Mouse (Mus musculus) megakaryocyte, adult 5-6 weeks (primary cell): ENCODE results near the gene Lyg1. TPM values are rescaled to one million over a fixed set of nuclear protein-coding genes. Genes with fewer than 3 reads are reported as not detected.
"Not testable (repeated sequence)": the region's sequence is repeated elsewhere in the genome, so short reads cannot be mapped to it uniquely, and the experiment has no call there.

Experiments
- ATAC-seq: 2 replicates; pipeline ENCODE4 v1.8.0; 2016; ENCODE audit warnings: mild to moderate bottlenecking, inconsistent platforms; ENCODE audit not compliant: poor library complexity, severe bottlenecking
- total RNA-seq, 2 experiments: library from RNA; stranded (forward) in 1 of 2; stranded (reverse) in 1 of 2; fragments of 153-499, 151-499 nt in 1 of 2; fragments of 221-1000, 200-1000 nt in 1 of 2; gene quantifications; 2 replicates each; pipeline versions ENCODE4 v1.2.3 to v1.2.4; 2015 to 2017

Gene Lyg1
- total RNA-seq (2015) (not detected in 2 replicates), total RNA-seq (2017) (not detected in 2 replicates)

DNA sequence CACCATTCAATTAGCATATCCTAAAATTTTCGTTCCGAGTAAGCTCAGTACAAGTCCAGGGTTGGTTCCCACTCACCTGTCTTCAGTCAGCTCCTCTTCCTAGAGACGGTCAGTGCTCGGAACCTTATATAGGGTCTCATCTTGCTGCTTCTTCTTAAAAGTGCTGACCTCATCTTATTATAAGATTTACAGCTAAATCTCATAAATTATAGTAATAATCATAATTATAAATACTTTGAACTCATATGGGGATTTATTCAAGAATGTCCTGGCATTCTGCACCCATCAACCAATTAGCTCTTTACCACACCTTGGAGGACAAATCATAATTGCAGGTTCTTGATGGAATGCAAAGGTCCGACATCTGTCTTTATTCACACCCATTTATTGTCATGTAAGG is at the start of gene Lyg1:
Gene Lyg1 (minus strand): TSS at position 101 of the 400 bp plus-strand sequence.
- ATAC-seq = no peak

DNA sequence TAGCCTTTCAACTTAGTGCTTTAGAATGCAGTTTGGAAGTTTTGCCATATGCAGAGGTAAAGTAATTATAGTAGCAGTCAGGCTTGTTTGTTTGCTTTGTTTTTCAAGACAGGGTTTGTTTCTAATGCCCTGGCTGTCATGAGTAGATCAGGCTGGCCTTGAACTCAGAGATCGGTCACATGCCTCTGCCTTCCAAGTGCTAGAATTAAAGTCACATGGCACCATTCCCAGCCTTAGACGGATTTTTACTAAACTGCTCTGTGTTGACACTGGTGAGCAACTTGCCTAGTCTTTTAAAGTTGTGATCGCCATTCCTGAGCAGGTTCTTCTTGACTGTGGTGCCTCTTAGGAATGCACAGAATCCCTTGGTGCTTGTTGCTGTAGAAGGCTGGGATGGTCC is 49.2 kb upstream of the Lyg1 start:
- ATAC-seq = no peak

DNA sequence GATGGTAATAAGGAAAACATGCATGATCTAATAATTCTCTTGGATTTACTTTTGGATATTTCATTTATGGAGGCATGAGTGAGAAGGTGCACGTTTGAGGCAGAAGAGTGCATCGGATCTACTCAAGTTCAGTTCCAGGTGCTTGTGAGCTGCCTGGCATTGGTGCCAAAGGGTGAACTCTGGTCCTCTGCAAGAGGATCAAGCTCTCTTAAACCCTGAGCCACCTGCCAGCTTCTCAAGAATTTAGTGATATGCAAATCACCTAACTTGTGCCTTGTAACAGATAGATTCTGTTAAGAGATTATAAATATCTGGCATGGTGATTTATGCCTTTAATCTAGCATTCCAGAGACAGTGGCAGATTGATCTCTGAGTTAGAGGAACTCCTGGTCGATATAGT is 45.5 kb upstream of the Lyg1 start:
- ATAC-seq = no peak

DNA sequence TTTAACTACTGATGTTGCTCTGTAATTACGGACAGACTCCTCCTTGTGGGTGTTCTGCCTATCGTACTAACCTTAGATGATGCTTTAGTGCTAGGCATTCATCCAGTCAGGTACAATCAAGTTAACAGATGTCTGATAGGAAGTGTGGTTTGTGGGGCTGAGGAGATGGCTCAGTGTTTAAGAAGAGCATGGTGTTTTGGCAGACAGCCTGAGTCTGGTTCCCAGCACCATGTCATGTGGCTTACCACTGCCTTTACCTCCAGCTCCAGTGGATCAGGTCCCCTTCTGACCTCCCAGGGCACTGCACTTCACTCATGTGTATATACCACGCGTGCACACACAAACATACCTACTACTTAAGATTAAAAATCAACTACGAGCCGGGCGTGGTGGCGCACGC is 44.4 kb upstream of the Lyg1 start:
- no peak for ATAC-seq

DNA sequence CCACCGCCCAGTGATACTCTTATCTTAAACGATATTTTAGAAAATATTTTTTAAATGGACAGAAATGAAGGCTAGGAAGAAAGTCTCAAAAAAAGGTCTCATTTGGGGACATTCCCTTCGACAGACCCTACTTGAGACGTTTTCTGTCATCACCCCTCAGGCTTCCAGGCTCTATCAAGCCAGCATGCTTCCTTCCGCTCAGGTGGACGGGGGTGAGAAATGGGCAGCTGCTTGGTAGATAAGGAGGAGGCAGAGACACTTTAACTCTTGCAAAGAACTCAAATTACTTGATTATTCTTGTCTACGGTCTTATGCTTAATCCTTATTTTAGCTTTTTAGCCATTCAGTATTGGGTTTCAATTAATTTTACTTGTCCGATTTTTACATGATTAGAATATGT is 43.3 kb upstream of the Lyg1 start:
- no peak for ATAC-seq

DNA sequence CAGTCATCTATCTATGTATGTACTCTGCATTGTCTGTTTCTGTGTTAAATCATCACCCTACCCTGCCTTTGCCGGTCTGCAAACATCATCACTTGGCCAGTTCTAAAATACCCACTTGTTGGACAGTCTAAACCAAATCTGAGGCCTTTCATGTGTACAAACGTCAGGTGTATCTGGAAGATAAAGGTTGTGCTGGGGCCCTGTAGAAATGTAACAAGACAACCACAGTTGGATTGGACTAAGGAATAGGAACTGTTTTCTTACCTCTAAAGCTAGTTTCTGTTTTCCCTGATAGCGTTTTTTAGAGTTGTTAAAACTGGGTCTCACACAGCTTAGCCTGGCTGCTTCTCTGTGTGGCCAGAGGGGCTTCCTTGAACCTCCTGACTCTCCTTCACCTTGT is 42.0 kb upstream of the Lyg1 start:
- ATAC-seq = no peak

DNA sequence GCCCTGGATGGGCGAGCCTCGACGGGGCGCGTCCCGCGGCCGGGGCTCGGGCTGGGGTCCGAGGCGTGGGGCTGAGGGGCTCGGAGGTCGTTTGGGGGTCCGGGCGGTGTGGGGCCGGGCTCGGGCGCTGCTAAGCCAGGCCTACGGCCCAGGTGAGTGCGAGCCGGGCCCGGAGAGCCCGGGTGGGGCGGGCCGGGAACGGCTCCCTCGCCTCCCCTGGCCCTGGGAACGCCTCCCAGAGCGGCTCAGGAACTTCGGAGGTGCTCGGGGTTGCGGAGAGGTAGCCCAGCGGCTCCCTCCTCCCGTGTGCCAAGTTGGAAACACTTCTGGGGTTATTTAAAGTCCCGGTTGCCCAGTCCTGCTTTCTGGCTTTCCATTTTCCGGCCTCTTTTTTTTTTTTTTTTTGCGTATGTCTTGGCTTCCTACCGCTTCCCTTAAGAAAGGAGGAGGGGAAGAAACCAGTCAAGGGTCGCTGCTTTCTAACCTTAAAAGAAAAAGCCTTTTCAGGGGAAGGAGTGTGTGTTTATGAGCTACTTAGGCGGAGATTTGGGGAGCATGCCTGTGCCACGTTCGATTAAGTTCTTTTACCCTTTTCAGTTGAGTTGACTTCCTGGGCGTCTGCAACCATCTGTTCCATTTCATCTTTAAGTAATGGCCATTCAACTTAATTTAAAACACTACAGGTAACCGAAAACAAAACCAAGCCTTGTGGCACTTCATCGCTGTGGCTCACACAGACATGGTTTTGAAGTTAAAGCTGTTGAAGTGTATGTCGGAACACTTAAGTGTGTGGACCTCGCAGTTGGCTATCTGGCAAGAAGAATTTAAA is 41.0 kb upstream of the Lyg1 start:
- ATAC-seq = no peak

DNA sequence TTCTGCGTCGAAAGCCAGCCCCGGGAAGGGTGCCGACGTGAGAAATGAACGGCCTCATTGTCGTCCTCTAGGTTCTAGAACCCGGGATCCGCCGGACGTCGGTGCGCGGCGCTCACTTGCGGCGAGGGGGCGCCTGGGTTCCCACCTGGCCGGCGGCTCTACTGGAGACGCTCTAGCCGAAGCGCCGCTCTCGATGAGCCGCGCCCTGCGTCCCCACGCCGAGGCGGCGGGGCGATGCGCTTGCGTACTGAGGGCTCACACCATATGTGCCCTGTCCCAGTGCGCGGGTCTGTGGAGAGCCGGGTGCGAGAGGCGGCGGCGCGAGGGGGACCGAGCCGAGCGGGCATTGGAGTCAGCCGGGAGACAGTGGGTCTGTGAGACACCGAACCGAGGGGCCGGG is 40.3 kb upstream of the Lyg1 start, which contains the start of the genes Txndc9 and Eif5b:
Gene Txndc9 (minus strand): TSS at position 27 of the 400 bp plus-strand sequence.
Gene Eif5b (plus strand): TSS at position 144 of the 400 bp plus-strand sequence.
- ATAC-seq = peak; percentile 75

DNA sequence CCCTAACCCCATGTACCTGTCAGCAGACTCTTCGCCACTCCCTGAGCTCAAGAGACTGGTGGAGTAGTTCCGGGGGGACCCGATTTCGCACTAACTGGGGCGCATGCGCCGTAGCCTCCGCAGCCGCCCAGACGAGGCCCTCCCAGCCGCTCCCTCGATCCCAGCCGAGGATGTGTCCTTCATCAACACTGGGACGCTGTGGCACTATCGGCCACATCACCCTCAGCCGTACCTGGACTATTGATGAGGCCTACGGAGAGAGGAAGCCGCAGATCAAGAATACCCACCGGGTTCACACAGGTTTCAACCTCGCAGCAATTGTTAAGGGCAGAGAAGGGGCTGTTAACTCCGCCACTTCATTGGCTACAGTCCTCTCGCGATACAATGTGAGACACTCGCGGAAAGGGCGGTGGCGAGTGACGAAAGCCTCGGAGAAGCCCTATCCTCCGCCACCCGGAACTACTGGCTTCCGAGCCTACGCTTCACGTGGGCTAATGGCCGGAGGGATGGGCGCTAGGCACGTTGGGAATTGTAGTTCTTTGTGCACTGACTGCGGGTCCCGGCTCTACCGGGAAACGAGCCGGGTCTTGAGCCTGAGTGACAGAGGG is 39.4 kb upstream of the Lyg1 start:
- ATAC-seq = peak; percentile 91

DNA sequence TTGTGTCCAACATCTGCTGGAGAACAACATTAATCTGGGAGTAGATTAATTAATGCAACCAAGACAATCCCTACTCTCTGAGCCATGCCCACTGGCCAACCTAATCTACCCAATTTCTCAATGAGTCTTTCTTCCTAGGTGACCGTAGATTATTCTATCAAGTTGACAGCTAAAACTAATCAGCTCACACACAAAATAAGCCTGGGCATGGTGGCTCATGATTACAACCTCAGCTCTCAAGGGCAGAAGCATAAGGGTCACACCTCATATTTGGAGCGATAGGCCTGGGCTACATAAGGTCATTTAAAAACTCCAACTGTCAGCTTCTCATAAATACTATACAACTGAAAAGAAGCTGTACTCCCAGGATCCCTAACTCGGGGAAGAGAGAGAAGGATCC is 38.7 kb upstream of the Lyg1 start:
- ATAC-seq = no peak

DNA sequence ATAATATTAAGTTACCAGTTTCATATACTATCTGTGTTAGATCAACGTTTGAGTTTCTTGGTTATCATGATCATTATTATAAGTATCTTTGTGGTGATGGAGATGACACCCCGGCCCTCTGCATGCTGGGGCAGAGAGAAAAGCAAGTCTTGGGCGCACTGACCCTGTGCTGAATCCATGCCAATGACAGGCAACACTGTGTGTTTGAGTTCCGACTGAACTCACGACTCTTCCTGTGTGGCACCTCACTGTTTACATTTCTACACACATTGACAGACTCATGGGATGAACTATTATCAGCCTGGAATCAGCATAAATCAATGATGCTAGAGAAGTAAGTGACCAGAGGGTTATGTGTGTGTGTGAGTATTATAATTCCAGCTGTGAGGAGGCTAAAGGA is 30.3 kb upstream of the Lyg1 start:
- no peak for ATAC-seq

DNA sequence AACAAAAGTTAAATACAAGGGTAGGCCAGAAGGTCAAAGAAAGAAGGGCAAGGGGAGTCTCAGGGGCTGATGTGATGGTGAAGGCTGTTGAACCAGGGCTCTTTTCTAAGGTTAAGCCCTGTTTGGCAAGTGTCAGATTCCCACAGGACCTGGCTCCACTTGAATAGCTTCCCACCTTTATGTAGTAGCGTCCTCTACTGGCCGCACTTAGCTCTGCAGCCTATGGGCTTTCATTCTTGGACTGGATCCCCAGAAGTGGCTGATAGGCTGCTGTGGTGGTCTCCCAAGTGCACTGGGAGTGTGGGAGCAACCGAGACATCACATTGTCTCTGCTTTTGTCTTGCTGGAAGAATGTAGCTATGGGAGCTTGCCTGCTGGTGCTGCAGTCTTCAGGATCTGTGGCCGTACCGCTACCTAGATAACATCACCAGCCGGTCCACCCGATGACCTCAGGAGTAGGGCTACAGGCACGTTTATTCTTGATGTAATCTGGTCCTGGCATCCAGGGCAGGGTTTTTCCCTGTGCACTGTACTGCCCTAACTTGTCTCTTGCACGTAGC is 28.3 kb upstream of the Lyg1 start:
- no peak for ATAC-seq

DNA sequence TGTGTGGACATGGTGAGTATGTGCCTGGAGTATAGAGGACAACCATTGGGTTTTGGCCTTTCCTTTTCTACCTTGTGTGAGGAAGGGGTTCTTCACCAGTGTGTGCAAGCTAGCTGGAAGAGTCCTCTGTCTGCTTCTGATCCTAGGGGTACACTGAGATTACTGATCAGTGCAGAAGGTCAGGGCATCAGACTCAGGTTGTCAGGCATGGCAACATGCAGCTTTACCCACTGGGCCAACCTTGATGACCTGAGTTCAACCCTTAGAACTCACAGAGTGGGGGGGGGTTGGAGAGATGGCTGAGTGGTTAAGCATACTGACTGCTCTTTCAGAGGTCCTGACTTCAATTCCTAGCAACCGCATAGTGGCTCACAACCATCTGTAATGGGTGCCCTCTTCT is 26.8 kb upstream of the Lyg1 start:
- no peak for ATAC-seq

DNA sequence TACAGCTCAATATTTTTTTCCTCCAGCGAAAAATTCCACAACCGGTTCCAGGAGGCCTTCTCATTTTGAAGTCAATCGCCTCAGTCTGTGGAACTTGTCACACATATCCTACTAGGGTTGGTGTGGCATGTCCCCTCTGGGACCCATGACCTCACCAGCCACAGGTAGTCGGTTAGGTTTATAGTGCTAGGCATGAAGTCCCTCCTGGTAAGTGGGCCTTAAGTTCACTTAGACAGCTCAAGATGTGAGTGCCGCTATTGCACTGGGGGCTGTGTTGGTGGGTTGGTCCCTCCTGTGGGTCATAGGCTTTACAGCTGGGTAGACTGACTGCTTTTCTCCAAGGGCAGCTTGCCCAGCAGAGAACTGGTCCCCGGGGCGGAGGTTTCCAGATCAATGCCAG is 19.7 kb upstream of the Lyg1 start:
- no peak for ATAC-seq

DNA sequence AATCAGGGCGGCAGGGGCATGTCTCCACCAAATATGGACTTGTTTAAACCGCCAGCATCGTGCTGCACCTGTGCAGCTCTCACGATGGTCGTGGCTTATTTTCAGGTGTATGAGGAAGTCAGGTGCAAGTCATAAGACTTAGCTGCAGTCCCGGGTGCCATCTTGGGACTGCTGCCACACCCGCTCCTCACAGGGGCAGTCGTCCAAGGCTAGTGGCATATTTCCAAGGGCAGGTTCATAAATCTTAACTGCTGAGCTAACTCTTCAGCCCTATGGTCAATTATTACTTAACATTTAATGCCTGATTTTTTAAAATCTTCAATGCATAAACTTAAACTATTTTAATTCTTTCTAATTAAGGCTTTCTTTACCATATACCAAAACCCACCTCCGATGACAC is 19.1 kb upstream of the Lyg1 start:
- not testable (repeated sequence) for ATAC-seq

DNA sequence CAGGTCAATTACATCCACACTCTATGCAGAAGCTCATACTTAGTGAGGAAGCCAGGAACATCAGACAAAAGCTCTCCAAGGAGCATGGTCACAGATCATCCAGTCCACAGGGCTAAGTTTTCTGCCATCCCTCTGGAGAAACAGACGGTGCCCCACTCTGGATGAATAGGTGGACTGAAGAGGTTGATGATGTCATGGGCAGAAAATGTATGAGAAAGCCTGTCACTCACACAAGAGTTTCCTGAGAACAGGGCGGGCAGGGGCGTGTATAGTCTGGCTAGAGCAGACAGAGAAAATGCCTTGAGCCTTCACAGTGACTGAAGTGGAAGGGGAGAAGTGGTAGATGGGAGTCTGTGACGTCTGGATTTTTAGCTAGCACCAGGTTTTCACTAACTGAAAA is 14.0 kb upstream of the Lyg1 start:
- ATAC-seq = no peak

DNA sequence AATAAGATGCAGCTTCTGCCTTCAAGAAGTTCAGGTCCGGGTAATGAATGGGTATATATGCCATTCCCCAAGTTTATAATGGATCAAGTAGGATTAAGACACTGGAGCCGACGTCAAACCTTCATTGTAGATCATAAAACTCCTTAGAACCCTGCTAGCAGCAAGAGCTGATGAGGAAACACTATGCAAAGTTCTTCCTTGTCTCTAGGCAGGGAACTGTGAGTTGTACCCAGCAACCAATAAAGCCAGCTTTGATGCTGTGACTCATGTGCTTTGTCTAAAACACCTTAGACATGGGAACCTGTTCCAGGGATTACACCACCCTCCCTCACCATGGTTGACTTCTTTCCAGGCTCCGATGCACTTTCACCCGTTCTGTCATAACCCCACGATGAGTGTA is 11.2 kb upstream of the Lyg1 start:
- no peak for ATAC-seq

DNA sequence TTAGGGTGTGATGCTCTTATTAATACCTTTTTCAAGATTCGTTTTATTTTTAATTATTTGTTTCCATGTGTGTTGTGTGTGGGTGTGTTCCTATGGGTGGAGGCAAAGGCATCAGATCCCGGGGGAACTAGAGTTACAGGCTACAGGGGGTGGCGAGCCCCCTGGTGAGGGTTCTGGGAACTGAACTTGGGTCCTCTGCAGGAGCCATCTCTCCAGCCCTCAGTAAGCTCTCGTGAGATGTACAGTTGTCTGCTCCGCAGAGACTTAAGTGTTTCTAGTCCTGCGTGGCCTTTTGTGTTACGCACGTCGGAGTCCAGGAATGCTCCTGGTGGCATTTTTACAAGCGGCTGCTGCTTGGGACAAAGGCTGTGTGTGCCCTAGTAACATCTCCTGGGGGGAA is 8.0 kb upstream of the Lyg1 start:
- ATAC-seq = no peak

DNA sequence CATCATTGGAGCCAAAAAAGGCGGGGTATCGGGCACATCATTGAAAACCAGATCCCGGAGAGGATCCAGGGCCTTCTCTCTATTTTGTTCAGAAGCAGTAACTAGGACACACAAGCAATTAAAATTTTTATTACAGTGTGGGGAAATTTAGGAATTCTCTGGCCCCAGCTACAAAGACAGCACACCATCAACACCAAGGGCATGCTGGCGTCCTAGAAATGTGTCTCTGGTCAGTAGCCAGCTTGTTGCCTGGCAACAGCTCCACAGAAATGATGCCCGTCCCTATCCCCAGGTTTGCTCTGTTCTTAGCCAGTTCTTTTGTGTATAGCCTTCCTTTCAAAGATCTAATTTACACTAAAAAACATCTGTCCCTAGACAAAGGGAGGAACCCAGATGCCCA is 1.9 kb upstream of the Lyg1 start:
- ATAC-seq = no peak

DNA sequence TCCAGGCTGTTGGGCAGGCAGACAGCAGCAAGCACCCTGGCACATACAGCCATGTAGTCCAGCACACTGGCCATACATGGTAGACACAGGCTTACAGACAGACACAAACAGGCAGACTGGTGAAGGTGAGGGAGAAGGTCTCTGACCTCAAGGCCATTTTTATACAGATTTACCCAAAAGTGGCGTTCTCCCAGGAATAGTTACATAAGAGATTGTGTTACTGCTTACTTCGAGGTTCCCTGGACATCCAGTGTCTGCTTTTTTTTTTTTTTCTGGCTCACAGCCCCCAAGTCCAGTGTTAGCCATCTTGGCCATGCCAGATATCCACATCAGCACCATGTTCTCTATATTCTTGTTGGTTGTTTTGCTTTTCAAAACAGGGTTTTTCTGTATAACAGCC is 957 bp upstream of the Lyg1 start:
- ATAC-seq = no peak

DNA sequence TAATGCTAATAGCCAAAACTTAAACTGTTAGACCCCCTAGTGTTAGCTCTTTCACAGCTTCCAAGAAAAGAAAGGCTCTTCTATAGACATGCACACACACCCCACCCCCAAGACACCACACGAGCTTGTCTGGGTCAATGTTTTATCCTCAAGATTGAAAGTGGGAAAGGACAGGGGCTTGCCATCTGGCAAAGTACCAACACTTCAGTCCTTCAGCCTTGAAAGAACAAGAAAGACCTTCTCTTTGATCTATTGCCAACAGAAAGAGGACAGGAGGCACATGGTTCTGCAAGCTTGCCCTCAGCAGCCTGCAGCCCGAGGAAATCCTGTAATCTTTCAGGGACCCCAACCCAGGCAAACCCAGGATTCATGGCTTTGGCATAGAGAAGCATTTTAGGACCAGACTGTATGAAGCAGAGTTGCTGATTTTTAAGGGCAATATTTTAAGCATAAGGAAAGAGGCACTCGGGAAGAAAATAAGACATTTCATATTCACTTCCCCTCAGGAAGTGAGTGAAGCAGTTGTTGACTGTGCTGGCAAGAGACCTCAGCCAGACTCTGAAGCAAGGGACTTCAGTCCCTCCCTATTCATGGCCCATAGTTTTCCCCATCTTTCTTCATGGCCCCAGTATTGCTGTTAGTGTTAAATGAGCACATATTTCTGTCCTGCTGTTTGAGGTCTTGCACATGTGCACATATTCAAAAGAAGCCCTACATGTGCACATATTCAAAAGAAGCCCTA is 698 bp downstream of the Lyg1 start:
- ATAC-seq = no peak
